Mouse (Mus musculus) small intestine, adult 2 months (tissue): ENCODE results near the gene Tbx6.

Experiments used
- CTCF ChIP-seq: fragments of 200-500 bp; IDR thresholded peaks from 2 replicates; pipeline ENCODE4 v1.5.1; 2012; ENCODE audit warnings: low read depth, mild to moderate bottlenecking, control low read depth, inconsistent platforms, low read length, moderate library complexity, mixed read lengths; ENCODE audit not compliant: insufficient replicate concordance, insufficient read length; ENCODE audit errors: extremely low read depth
- POLR2A ChIP-seq: fragments of 200-500 bp; IDR thresholded peaks from 2 replicates; pipeline ENCODE4 v1.6.1; 2012; ENCODE audit warnings: low read depth, mild to moderate bottlenecking, control low read depth, inconsistent platforms, low read length, moderate library complexity

GRCm38 (mm10) chr7:126815726-126816222 lies 34.5 kb downstream of the Tbx6 start:
- TF ChIP-seq POLR2A (no peak), CTCF (no peak)
